ENCODE assay signal across 24 mouse cellular contexts in genomic region chr6:7876836-7877235, GRCm38 (mm10).
"Had no signal": no experiment of that assay in that cellular context is flagged by ENCODE, and none has a peak within 500 bp of the region (broad histone marks: within the 10 kb centered on the region; RNA-seq: fewer than 3 reads in every experiment).

No protein-coding gene starts in this region.

- H3K36me3 ChIP-seq: heart, embryonic 10.5 days; hindbrain, embryonic 10.5 days; hindbrain, embryonic 12.5 days; intestine, embryonic 15.5 days; limb, embryonic 12.5 days had no signal

- DNase-seq: gastrocnemius, adult 2 months; gastrocnemius, postnatal 10 days; gastrocnemius, postnatal 25 days; heart, adult 18-20 months; heart, postnatal 10 days; heart, postnatal 4 days; liver had no signal

- H3K4me2 ChIP-seq: heart, embryonic 12.5 days; hindbrain, embryonic 12.5 days; hindbrain, embryonic 14.5 days; intestine, embryonic 15.5 days; kidney, embryonic 15.5 days; limb, embryonic 12.5 days; liver, embryonic 12.5 days had no signal

- H3K4me3 ChIP-seq: gastrocnemius, adult 2 months; heart, embryonic 10.5 days; heart, embryonic 12.5 days; hindbrain, embryonic 10.5 days; hindbrain, embryonic 12.5 days; intestine, embryonic 15.5 days; kidney, embryonic 15.5 days; layer of hippocampus, adult 2 months; left cerebral cortex, adult 2 months; limb, embryonic 10.5 days; limb, embryonic 12.5 days; liver, embryonic 12.5 days had no signal

- H3K9ac ChIP-seq: heart, embryonic 12.5 days; hindbrain, embryonic 12.5 days; hindbrain, embryonic 14.5 days; intestine, embryonic 15.5 days; kidney, embryonic 15.5 days; limb, embryonic 12.5 days; liver, embryonic 12.5 days; liver, embryonic 14.5 days had no signal

- H3K27me3 ChIP-seq: heart, embryonic 12.5 days; hindbrain, embryonic 12.5 days; intestine, embryonic 15.5 days; kidney, embryonic 15.5 days; limb, embryonic 12.5 days; liver, embryonic 12.5 days had no signal

- H3K27ac ChIP-seq: gastrocnemius, adult 2 months; heart, embryonic 10.5 days; hindbrain, embryonic 10.5 days; hindbrain, embryonic 12.5 days; hindbrain, embryonic 14.5 days; intestine, embryonic 15.5 days; kidney, embryonic 15.5 days; layer of hippocampus, adult 2 months; left cerebral cortex, adult 2 months; limb, embryonic 10.5 days; limb, embryonic 12.5 days; liver, embryonic 12.5 days; liver, embryonic 14.5 days had no signal

- ATAC-seq: forebrain, embryonic 16.5 days; hindbrain, embryonic 16.5 days; inflammation-experienced regulatory T-cells, adult 6 months; intestine, embryonic 15.5 days; intestine, postnatal 0 days; liver, embryonic 12.5 days had no signal

- H3K9me3 ChIP-seq: heart, embryonic 10.5 days; heart, embryonic 12.5 days; hindbrain, embryonic 10.5 days; hindbrain, embryonic 12.5 days; intestine, embryonic 15.5 days; kidney, embryonic 15.5 days; limb, embryonic 10.5 days; limb, embryonic 12.5 days; liver, embryonic 12.5 days had no signal

- H3K4me1 ChIP-seq: heart, embryonic 10.5 days; heart, embryonic 12.5 days; hindbrain, embryonic 10.5 days; hindbrain, embryonic 12.5 days; intestine, embryonic 15.5 days; kidney, embryonic 15.5 days; limb, embryonic 10.5 days; limb, embryonic 12.5 days; liver, embryonic 12.5 days had no signal
